Mouse (Mus musculus) ES-Bruce4 (cell line): ENCODE data around the gene Hoxc8.

Experiments
- CTCF ChIP-seq: IDR thresholded peaks from one replicate; pipeline ENCODE4 v1.8.1; 2011; ENCODE audit warnings: low read depth, low read length
- EP300 ChIP-seq: IDR thresholded peaks from 2 replicates; pipeline ENCODE4 v1.6.1; 2011; ENCODE audit warnings: low read depth, low read length; ENCODE audit not compliant: insufficient read depth
- POLR2A ChIP-seq: IDR thresholded peaks from one replicate; pipeline ENCODE4 v1.8.1; 2011; ENCODE audit warnings: low read length; ENCODE audit not compliant: insufficient read depth

- TF ChIP-seq CTCF (no peak), POLR2A (no peak), EP300 (no peak)
Observed at GRCm38 (mm10) chr15:103030142-103030541, 39.7 kb downstream of the Hoxc8 start.
